Mouse (Mus musculus): ENCODE results near the gene Wrnip1.
A peak's percentile ranks its signal among the peaks of the same experiment; 100 is the strongest.

Gene Wrnip1

GRCm38 (mm10) chr13:32807624-32808023, 5.8 kb downstream of the Wrnip1 start:
- no peak for DNase-seq (ENCODE audit: low spot score in 2 of 2)

GRCm38 (mm10) chr13:32819241-32819640, 17.4 kb downstream of the Wrnip1 start:
- DNase-seq (ENCODE audit: low spot score in 2 of 2): no peak

- no peak for DNase-seq (ENCODE audit: low spot score in 2 of 2)
Measured at GRCm38 (mm10) chr13:32819926-32820325, 18.1 kb downstream of the Wrnip1 start.

- DNase-seq (ENCODE audit: low spot score in 2 of 2): no peak
Measured at GRCm38 (mm10) chr13:32821671-32822070, 19.8 kb downstream of the Wrnip1 start.

- DNase-seq (ENCODE audit: low spot score in 2 of 2): no peak
Measured at GRCm38 (mm10) chr13:32823126-32823525, 21.3 kb downstream of the Wrnip1 start.

- no peak for DNase-seq (ENCODE audit: low spot score in 2 of 2)
Measured at GRCm38 (mm10) chr13:32824377-32825330, 22.8 kb downstream of the Wrnip1 start.

- no peak for DNase-seq (ENCODE audit: low spot score in 2 of 2)
Measured at GRCm38 (mm10) chr13:32825546-32825945, 23.7 kb downstream of the Wrnip1 start.

GRCm38 (mm10) chr13:32827111-32827822, 25.4 kb downstream of the Wrnip1 start:
- DNase-seq (ENCODE audit: low spot score in 2 of 2): no peak

GRCm38 (mm10) chr13:32827951-32828350, 26.1 kb downstream of the Wrnip1 start:
- peak; percentile 75 to 91 for DNase-seq (ENCODE audit: low spot score in 2 of 2)

- no peak for DNase-seq (ENCODE audit: low spot score in 2 of 2)
Measured at GRCm38 (mm10) chr13:32828886-32829285, 27.0 kb downstream of the Wrnip1 start.

GRCm38 (mm10) chr13:32831505-32832273, 29.9 kb downstream of the Wrnip1 start:
- peak in 1 of 2 experiments; percentile 54 for DNase-seq (ENCODE audit: low spot score in 2 of 2)

- no peak for DNase-seq (ENCODE audit: low spot score in 2 of 2)
Measured at GRCm38 (mm10) chr13:32832776-32833175, 30.9 kb downstream of the Wrnip1 start.

GRCm38 (mm10) chr13:32833237-32833636, 31.4 kb downstream of the Wrnip1 start:
- DNase-seq (ENCODE audit: low spot score in 2 of 2): no peak

GRCm38 (mm10) chr13:32834513-32834912, 32.7 kb downstream of the Wrnip1 start:
- DNase-seq (ENCODE audit: low spot score in 2 of 2): peak in 1 of 2 experiments; percentile 20

- DNase-seq (ENCODE audit: low spot score in 2 of 2): peak in 1 of 2 experiments; percentile 31
Measured at GRCm38 (mm10) chr13:32839314-32839713, 37.5 kb downstream of the Wrnip1 start.

- DNase-seq (ENCODE audit: low spot score in 2 of 2): peak in 1 of 2 experiments; percentile 51
Measured at GRCm38 (mm10) chr13:32841349-32841748, 39.5 kb downstream of the Wrnip1 start.

GRCm38 (mm10) chr13:32846221-32846620, 44.4 kb downstream of the Wrnip1 start:
- peak in 1 of 2 experiments; percentile 18 for DNase-seq (ENCODE audit: low spot score in 2 of 2)

- DNase-seq (ENCODE audit: low spot score in 2 of 2): peak in 1 of 2 experiments; percentile 52
Measured at GRCm38 (mm10) chr13:32849092-32849491, 47.3 kb downstream of the Wrnip1 start.

GRCm38 (mm10) chr13:32849531-32850123, 47.8 kb downstream of the Wrnip1 start:
- DNase-seq (ENCODE audit: low spot score in 2 of 2): peak in 1 of 2 experiments; percentile 57

- peak in 1 of 2 experiments; percentile 56 for DNase-seq (ENCODE audit: low spot score in 2 of 2)
Measured at GRCm38 (mm10) chr13:32850156-32850555, 48.3 kb downstream of the Wrnip1 start.

- peak; percentile 66 to 77 for DNase-seq (ENCODE audit: low spot score in 2 of 2)
Measured at GRCm38 (mm10) chr13:32850668-32851404, 49.0 kb downstream of the Wrnip1 start, which contains the start of gene Serpinb1a. Gene Serpinb1a, minus strand, starts transcription at chr13:32851185.

Data from spleen, postnatal 4 days (tissue).